Mouse (Mus musculus) stomach, postnatal 0 days (tissue): ENCODE data around the gene Paxx.

ENCODE experiments used
- CTCF ChIP-seq: IDR thresholded peaks from 2 replicates; pipeline ENCODE4 v1.5.1; 2016; ENCODE audit warnings: antibody characterized with exemption, low read depth, mild to moderate bottlenecking, moderate library complexity
- EP300 ChIP-seq: optimal IDR thresholded peaks from 2 replicates; pipeline ENCODE3; 2016; ENCODE audit warnings: antibody characterized with exemption

DNA sequence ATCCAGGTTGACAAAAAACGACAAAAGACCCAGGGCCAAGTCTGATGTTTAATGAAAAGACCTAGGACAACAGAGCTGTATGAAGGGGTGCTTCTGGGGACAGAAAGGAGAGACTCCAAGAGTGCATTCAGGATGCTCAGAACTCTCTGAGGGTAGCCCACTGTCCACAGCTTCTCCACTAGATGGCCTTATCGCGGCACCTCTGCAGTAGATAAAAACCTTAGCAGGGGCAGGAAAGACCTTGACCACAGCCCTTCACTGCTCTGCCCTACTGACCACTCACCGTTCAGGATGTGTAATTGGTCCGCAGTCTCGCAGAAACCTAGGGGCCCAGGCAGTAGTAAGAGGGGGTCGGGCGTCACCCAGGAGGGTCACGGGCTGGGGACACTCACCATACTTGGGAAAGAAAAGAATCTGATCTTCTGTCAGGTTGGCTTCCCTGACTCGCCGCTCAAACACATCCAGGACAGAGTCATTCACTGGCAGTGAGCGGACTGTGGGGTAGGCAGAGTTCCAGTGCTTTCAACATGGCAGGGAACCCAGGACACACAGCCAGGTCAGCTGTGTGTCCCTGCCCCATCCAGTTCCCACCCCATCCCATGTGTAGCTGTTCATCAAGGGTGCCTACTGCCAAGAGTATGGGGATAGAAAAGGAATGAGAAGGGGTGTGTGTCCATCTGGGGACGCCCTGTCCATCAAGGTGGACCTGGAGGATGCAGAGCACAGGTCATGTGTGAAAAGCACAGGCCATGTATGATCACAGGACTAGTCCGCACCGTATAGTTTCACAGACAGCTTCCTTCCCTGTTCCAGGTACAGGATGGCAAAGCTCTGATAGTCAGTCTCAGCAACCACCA is 38.0 kb upstream of the Paxx start:
- TF ChIP-seq CTCF, result peak; percentile 20; the same call in 1 of the 2 replicates
- no peak for TF ChIP-seq EP300
